Mouse (Mus musculus): ENCODE data around the gene Bach1. TPM values are rescaled to one million over a fixed set of nuclear protein-coding genes. Genes with fewer than 3 reads are reported as not detected.

The Bach1 gene
- polyA plus RNA-seq, 1 experiment from 2014 or later: 22.4 TPM

GRCm38 (mm10) chr16:87700395-87700765 lies 1.6 kb downstream of the Bach1 start:
- H3K4me2 ChIP-seq (replicated peaks): peak overlapping the region; percentile 70
- peaks cover 17% of the 10 kb centered on the region for H3K4me1 ChIP-seq
- H3K9ac ChIP-seq: peak overlapping the region; percentile 94
- no peaks in the 10 kb centered on the region for H3K36me3 ChIP-seq
- no peaks in the 10 kb centered on the region for H3K27me3 ChIP-seq
- peak overlapping the region; percentile 90; the same call in 1 of the 2 replicates for H3K27ac ChIP-seq
- no peaks in the 10 kb centered on the region for H3K9me3 ChIP-seq
- no peak for ATAC-seq (ENCODE audit: insufficient number of reproducible peaks, insufficient read depth, low FRiP score, low TSS enrichment)
- WGBS: 35% methylated on average over 3 of the region's 3 CpGs
- H3K4me3 ChIP-seq: peak overlapping the region; percentile 74

GRCm38 (mm10) chr16:87701891-87702290 lies 3.1 kb downstream of the Bach1 start:
- WGBS: 70% methylated on average over 2 of the region's 2 CpGs
- Histone ChIP-seq H3K4me2 (replicated peaks) (no peak overlapping the region), H3K27me3 (no peaks in the 10 kb centered on the region), H3K27ac (no peak overlapping the region), H3K4me3 (no peak overlapping the region), H3K4me1 (peaks cover 22% of the 10 kb centered on the region), H3K9ac (no peak overlapping the region), H3K9me3 (no peaks in the 10 kb centered on the region), H3K36me3 (no peaks in the 10 kb centered on the region)
- ATAC-seq (ENCODE audit: insufficient number of reproducible peaks, insufficient read depth, low FRiP score, low TSS enrichment): no peak

GRCm38 (mm10) chr16:87702881-87703280 lies 4.1 kb downstream of the Bach1 start:
- no peak overlapping the region for H3K4me2 ChIP-seq (replicated peaks)
- WGBS: 93% methylated on average over 5 of the region's 5 CpGs
- H3K4me3 ChIP-seq: no peak overlapping the region
- no peak overlapping the region for H3K9ac ChIP-seq
- H3K9me3 ChIP-seq: no peaks in the 10 kb centered on the region
- no peaks in the 10 kb centered on the region for H3K36me3 ChIP-seq
- no peak for ATAC-seq (ENCODE audit: insufficient number of reproducible peaks, insufficient read depth, low FRiP score, low TSS enrichment)
- H3K27me3 ChIP-seq: no peaks in the 10 kb centered on the region
- H3K27ac ChIP-seq: no peak overlapping the region
- peaks cover 30% of the 10 kb centered on the region for H3K4me1 ChIP-seq

- no peaks in the 10 kb centered on the region for H3K9me3 ChIP-seq
- 57% methylated on average over 5 of the region's 5 CpGs for WGBS
- H3K4me2 ChIP-seq (replicated peaks): no peak overlapping the region
- H3K27me3 ChIP-seq: no peaks in the 10 kb centered on the region
- no peaks in the 10 kb centered on the region for H3K36me3 ChIP-seq
- no peak for ATAC-seq (ENCODE audit: insufficient number of reproducible peaks, insufficient read depth, low FRiP score, low TSS enrichment)
- no peak overlapping the region for H3K9ac ChIP-seq
- peaks cover 38% of the 10 kb centered on the region for H3K4me1 ChIP-seq
- H3K27ac ChIP-seq: no peak overlapping the region
- H3K4me3 ChIP-seq: no peak overlapping the region
Measured at GRCm38 (mm10) chr16:87704225-87704624, 5.5 kb downstream of the Bach1 start.

GRCm38 (mm10) chr16:87705892-87706589 lies 7.3 kb downstream of the Bach1 start:
- Histone ChIP-seq H3K4me1 (peaks cover 29% of the 10 kb centered on the region), H3K4me2 (replicated peaks) (no peak overlapping the region), H3K36me3 (no peaks in the 10 kb centered on the region), H3K4me3 (no peak overlapping the region), H3K9ac (no peak overlapping the region), H3K9me3 (no peaks in the 10 kb centered on the region), H3K27me3 (no peaks in the 10 kb centered on the region), H3K27ac (no peak overlapping the region)
- ATAC-seq (ENCODE audit: insufficient number of reproducible peaks, insufficient read depth, low FRiP score, low TSS enrichment): no peak
- 73% methylated on average over 19 of the region's 19 CpGs for WGBS

GRCm38 (mm10) chr16:87707335-87707734 lies 8.6 kb downstream of the Bach1 start:
- no peak for ATAC-seq (ENCODE audit: insufficient number of reproducible peaks, insufficient read depth, low FRiP score, low TSS enrichment)
- Histone ChIP-seq H3K36me3 (no peaks in the 10 kb centered on the region), H3K9ac (no peak overlapping the region), H3K4me3 (no peak overlapping the region), H3K4me1 (peaks cover 29% of the 10 kb centered on the region), H3K27me3 (no peaks in the 10 kb centered on the region), H3K4me2 (replicated peaks) (no peak overlapping the region), H3K9me3 (no peaks in the 10 kb centered on the region), H3K27ac (no peak overlapping the region)
- 74% methylated on average over 4 of the region's 4 CpGs for WGBS

GRCm38 (mm10) chr16:87708570-87708969 lies 9.8 kb downstream of the Bach1 start:
- no peak overlapping the region for H3K4me2 ChIP-seq (replicated peaks)
- H3K4me3 ChIP-seq: no peak overlapping the region
- H3K9me3 ChIP-seq: no peaks in the 10 kb centered on the region
- 79% methylated on average over 5 of the region's 5 CpGs for WGBS
- H3K27ac ChIP-seq: no peak overlapping the region
- no peak for ATAC-seq (ENCODE audit: insufficient number of reproducible peaks, insufficient read depth, low FRiP score, low TSS enrichment)
- no peaks in the 10 kb centered on the region for H3K36me3 ChIP-seq
- no peaks in the 10 kb centered on the region for H3K27me3 ChIP-seq
- no peak overlapping the region for H3K9ac ChIP-seq
- peaks cover 27% of the 10 kb centered on the region for H3K4me1 ChIP-seq

GRCm38 (mm10) chr16:87709144-87709543 lies 10.4 kb downstream of the Bach1 start:
- Histone ChIP-seq H3K4me3 (no peak overlapping the region), H3K9me3 (no peaks in the 10 kb centered on the region), H3K27me3 (no peaks in the 10 kb centered on the region), H3K36me3 (no peaks in the 10 kb centered on the region), H3K9ac (no peak overlapping the region), H3K4me2 (replicated peaks) (no peak overlapping the region), H3K4me1 (peaks cover 25% of the 10 kb centered on the region), H3K27ac (no peak overlapping the region)
- WGBS: 66% methylated on average over 5 of the region's 5 CpGs
- no peak for ATAC-seq (ENCODE audit: insufficient number of reproducible peaks, insufficient read depth, low FRiP score, low TSS enrichment)

- no peak for ATAC-seq (ENCODE audit: insufficient number of reproducible peaks, insufficient read depth, low FRiP score, low TSS enrichment)
- H3K4me1 ChIP-seq: peaks cover 25% of the 10 kb centered on the region
- H3K9me3 ChIP-seq: no peaks in the 10 kb centered on the region
- H3K9ac ChIP-seq: no peak overlapping the region
- no peak overlapping the region for H3K27ac ChIP-seq
- no peaks in the 10 kb centered on the region for H3K36me3 ChIP-seq
- WGBS: 97% methylated on average over 9 of the region's 9 CpGs
- H3K4me2 ChIP-seq (replicated peaks): no peak overlapping the region
- no peak overlapping the region for H3K4me3 ChIP-seq
- no peaks in the 10 kb centered on the region for H3K27me3 ChIP-seq
Measured at GRCm38 (mm10) chr16:87709971-87710370, 11.2 kb downstream of the Bach1 start.

GRCm38 (mm10) chr16:87711961-87712360 lies 13.2 kb downstream of the Bach1 start:
- H3K4me3 ChIP-seq: no peak overlapping the region
- ATAC-seq (ENCODE audit: insufficient number of reproducible peaks, insufficient read depth, low FRiP score, low TSS enrichment): no peak
- H3K4me2 ChIP-seq (replicated peaks): no peak overlapping the region
- no peaks in the 10 kb centered on the region for H3K27me3 ChIP-seq
- H3K36me3 ChIP-seq: peaks cover 15% of the 10 kb centered on the region
- H3K9me3 ChIP-seq: no peaks in the 10 kb centered on the region
- no peak overlapping the region for H3K27ac ChIP-seq
- H3K4me1 ChIP-seq: peaks cover 28% of the 10 kb centered on the region
- no peak overlapping the region for H3K9ac ChIP-seq
- 84% methylated on average over 2 of the region's 2 CpGs for WGBS

GRCm38 (mm10) chr16:87712986-87713693 lies 14.4 kb downstream of the Bach1 start:
- 75% methylated on average over 18 of the region's 18 CpGs for WGBS
- H3K27ac ChIP-seq: no peak overlapping the region
- no peaks in the 10 kb centered on the region for H3K9me3 ChIP-seq
- H3K4me3 ChIP-seq: no peak overlapping the region
- no peak for ATAC-seq (ENCODE audit: insufficient number of reproducible peaks, insufficient read depth, low FRiP score, low TSS enrichment)
- peaks cover 19% of the 10 kb centered on the region for H3K4me1 ChIP-seq
- H3K27me3 ChIP-seq: no peaks in the 10 kb centered on the region
- H3K4me2 ChIP-seq (replicated peaks): no peak overlapping the region
- peaks cover 18% of the 10 kb centered on the region for H3K36me3 ChIP-seq
- H3K9ac ChIP-seq: no peak overlapping the region

GRCm38 (mm10) chr16:87714550-87714949 lies 15.8 kb downstream of the Bach1 start:
- Histone ChIP-seq H3K4me3 (no peak overlapping the region), H3K4me2 (replicated peaks) (no peak overlapping the region), H3K4me1 (peaks cover 13% of the 10 kb centered on the region), H3K27me3 (no peaks in the 10 kb centered on the region), H3K27ac (no peak overlapping the region), H3K9me3 (no peaks in the 10 kb centered on the region), H3K9ac (no peak overlapping the region), H3K36me3 (peaks cover 26% of the 10 kb centered on the region)
- no peak for ATAC-seq (ENCODE audit: insufficient number of reproducible peaks, insufficient read depth, low FRiP score, low TSS enrichment)
- 91% methylated on average over 9 of the region's 9 CpGs for WGBS

Measured in embryonic facial prominence, embryonic 12.5 days (tissue).